Mouse (Mus musculus) G1E-ER4 (cell line): Measurements from ENCODE around the gene 4930595D18Rik. TPM values are rescaled to one million over a fixed set of nuclear protein-coding genes. Genes with fewer than 3 reads are reported as not detected.

ENCODE experiments used
- GATA1 ChIP-seq: IDR thresholded peaks from one replicate; pipeline ENCODE4 v1.8.0; 2012; ENCODE audit warnings: low read length, inconsistent platforms
- polyA plus RNA-seq: library from polyadenylated mRNA; stranded (reverse); fragments of >175 nt; gene quantifications from 2 replicates; pipeline ENCODE4 v1.2.3, GENCODE M21; 2012

4930595D18Rik gene
- polyA plus RNA-seq, 1 experiment, result not detected

DNA sequence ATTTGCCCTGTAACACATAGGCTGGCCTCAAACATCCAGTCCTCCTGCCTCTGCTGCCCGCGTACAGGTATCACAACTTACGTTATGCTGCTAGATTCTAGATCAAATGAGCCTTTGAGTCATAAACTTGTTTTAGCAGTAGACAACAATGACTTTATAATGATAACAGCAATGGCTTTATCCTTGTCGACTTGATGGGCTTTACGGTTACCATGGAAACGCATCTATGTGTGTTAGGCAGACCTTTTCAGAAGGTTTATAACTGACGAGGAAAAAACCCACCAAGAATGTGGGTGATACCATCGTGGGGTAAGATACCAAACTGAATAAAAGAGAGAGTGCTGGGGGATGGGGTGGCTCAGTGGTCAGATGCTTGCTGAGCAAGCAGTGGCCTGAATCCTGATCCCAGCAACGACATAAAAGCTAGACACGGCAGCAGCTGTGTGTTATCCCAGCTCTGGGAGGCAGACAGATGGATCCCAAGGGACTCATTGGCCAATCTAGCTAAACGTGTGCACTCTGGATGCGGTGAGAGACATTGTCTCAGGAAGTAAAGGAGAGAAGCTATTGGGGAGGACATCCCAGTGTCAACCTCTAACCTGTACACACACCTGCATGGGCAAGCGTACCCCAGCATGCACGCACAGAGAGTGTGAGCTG lies 59.6 kb downstream of the 4930595D18Rik start:
- TF ChIP-seq GATA1, result no peak

- no peak for TF ChIP-seq GATA1
Observed at GRCm38 (mm10) chr12:111122332-111122852, 61.9 kb downstream of the 4930595D18Rik start.

DNA sequence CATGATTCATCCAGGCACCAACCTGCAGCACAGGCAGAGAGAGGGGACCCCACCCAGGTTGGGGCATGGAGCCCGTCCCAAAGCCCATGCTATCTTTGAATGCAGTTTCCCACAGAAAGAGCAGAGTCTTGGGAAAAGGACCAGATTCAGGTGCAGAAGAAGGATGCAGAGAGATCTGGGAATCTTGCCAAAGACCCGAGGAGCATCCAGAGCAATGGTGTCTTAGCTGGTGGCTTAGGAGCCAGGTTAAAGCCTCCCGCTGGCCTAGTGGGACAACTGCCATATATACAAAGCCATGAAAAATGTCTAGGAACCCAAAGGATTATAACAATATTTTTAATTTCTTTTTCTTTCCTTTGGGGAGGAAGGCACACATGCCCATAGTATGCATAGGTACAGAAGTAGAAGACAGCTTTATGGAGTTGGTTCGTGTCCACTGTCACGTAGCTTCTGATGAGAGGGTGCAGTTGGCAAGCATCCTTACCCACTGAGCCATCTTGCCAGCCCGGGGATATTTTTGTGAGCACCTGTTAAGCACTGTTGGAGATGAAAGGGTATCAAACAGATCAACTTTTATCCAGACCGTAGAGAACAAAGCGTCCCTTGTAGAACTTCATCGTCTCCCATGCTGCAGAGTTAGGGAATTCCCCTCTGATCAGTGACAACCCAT lies 63.2 kb downstream of the 4930595D18Rik start:
- TF ChIP-seq GATA1, result no peak

GRCm38 (mm10) chr12:111119506-111120085 lies 64.7 kb downstream of the 4930595D18Rik start:
- TF ChIP-seq GATA1, result no peak

DNA sequence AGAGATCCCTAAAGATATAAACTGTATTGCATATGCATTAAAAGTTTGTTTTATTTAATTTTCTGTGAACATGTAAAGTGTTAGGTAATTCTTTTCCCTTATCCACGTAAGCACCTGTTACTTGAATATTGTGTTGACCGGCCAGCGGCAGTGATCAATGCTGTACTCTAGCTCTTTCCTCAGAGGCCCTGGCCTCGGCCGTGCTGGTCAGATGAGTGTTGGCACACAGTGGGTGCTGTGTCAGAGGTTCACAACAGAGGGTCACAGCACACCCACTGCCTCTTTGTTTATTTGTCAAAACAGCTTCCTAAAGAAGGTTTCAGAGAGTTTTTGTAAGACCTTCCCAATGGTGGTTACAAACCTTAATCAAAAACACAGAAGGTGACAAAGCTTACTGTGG lies 69.7 kb downstream of the 4930595D18Rik start:
- TF ChIP-seq GATA1, result no peak

GRCm38 (mm10) chr12:111111176-111111575 lies 73.1 kb downstream of the 4930595D18Rik start:
- no peak for TF ChIP-seq GATA1

Other genes with a start within 250 kb of the 4930595D18Rik start
- 12.9 and 16.7 TPM in 2 replicates for gene Ankrd9, start 205.5 kb downstream of the 4930595D18Rik start, polyA plus RNA-seq
- gene Rcor1, start 145.1 kb downstream of the 4930595D18Rik start, polyA plus RNA-seq, result 47.2 and 54.2 TPM in 2 replicates
- not detected in 2 replicates for gene Traf3, start 18.1 kb downstream of the 4930595D18Rik start, polyA plus RNA-seq
- not detected in 2 replicates for gene Amn, start 86.6 kb upstream of the 4930595D18Rik start, polyA plus RNA-seq
- not detected in 2 replicates for gene Cdc42bpb, start 193.2 kb upstream of the 4930595D18Rik start, polyA plus RNA-seq
- not detected in 2 replicates for gene Lbhd2, start 222.3 kb upstream of the 4930595D18Rik start, polyA plus RNA-seq
- 0.06 and 0.21 TPM in 2 replicates for gene Exoc3l4, start 232.5 kb upstream of the 4930595D18Rik start, polyA plus RNA-seq